Mouse (Mus musculus): ENCODE results near the gene P2rx5.

P2rx5 gene

DNA sequence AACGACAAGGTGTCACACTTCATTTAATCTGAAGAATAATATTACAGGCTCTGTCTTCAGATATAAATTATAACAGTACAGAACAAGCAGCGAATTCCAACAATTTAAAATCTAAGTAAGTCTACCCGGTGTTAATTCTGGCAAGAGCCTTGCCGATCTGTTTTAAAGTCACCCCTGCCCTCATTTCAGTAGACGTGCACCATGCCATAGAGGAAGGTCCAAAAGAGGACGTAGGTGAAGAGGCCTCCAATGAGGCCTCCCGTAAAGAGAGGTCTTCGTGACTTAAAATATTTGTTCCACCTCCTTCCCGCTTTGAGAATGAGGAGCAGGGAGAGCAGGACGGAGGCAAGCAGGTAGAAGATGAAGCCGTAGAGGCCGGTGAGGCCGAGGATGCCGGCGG is 16.0 kb downstream of the P2rx5 start:
- no peak for DNase-seq

- peak; percentile 98 for DNase-seq
Observed at GRCm38 (mm10) chr11:73176608-73177508, 16.6 kb downstream of the P2rx5 start, which contains the start of the genes Emc6 and Tax1bp3. Gene Emc6 (minus strand): TSS chr11:73177037. Gene Tax1bp3 (plus strand): TSS chr11:73177083.

GRCm38 (mm10) chr11:73177509-73177875 is 17.3 kb downstream of the P2rx5 start:
- peak; percentile 90 for DNase-seq

DNA sequence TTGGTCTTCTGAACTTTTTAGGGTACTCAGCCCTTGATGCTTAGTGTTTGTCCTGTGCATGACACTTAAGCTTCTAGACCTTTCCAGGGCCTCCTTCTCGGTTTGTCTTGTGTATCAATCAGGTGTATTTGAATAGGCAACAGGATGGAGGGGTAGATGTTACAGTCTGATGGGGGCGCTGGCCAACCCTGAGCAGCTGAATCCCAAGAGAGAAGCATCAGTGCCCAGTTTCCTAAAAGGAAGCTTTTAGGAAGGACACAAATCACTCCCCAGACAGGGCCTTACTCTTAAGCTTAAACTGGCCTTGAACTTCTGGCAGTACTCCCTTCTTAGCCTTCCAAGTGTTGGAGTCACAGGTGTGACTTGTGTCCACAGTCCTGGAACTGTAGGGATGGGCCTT is 17.7 kb downstream of the P2rx5 start:
- DNase-seq, result no peak

DNA sequence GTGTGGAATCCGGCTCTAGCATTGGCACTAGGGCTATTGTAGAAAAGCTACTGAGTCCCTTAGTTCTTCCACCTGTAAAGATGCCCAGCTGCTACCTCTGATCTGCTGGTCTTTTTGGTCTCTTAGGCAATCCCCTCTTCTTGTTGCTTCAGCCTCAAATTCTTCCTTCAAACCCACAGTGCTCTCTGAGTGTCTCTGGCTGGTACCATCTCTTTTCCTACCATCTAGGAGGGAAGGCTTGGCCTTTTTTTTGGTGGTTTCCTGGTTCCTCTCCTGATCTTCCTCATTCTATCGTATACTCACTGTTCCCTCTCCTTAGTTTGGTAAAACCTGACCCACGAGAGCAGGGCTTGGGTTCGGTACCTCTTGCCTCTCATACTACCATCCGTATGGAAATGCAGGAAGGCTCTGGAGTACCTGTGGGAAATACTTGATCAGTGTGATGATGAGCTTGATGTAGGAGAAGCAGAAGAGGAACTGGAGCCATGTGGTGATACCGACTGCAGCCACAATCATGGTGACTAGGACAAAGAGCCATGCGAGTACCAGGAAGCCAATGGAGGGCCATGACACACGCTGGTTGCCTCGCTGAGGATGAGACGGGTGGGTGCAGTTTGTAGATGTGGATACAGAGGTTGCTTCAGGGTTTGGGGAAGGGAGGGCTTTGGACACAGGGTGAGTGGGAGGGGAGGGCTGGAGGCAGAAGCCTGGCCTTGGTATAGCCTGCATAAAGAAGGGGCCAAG is 25.8 kb downstream of the P2rx5 start:
- DNase-seq, result no peak

GRCm38 (mm10) chr11:73187231-73187630 is 27.0 kb downstream of the P2rx5 start:
- DNase-seq, result no peak

DNA sequence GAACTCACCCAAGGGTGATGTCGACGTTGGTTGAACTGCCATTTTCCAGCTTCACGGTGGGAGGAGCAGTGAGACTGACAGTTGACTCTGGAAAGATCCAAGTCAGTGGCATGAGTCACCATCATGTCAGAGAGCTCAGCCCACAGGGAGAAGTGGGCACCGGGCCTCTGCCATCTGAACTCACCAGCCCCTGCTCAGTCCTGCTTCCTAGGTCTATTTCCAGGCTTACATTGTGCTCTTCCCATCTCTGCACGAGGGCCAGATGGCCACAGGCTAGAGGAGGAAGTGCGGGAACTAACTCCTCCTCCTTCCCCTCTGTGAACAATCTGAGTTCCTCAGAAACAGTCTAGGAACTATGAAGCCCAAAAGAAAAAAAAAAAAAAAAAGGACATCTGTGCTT is 32.8 kb downstream of the P2rx5 start:
- peak; percentile 31 for DNase-seq

- no peak for DNase-seq
Observed at GRCm38 (mm10) chr11:73194444-73194843, 34.2 kb downstream of the P2rx5 start.

DNA sequence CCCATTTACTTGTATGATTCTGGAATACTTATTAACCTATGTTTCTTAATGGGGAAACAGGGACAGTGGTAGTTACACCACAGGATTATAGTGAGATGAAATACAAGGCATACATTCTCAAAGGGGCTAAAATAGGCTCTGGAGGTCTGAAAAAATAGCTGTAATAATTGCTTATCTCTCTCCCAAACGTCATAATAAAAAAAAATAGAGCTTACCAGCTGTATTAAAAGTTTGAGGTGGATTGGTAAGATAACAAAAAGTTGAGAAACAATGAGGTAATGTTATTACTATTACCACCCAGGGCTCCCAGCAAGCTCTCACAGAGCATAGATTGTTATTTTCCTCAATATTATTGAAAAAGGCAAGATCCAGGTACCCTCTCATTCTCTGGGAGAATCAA is 38.0 kb downstream of the P2rx5 start:
- DNase-seq, result no peak

DNA sequence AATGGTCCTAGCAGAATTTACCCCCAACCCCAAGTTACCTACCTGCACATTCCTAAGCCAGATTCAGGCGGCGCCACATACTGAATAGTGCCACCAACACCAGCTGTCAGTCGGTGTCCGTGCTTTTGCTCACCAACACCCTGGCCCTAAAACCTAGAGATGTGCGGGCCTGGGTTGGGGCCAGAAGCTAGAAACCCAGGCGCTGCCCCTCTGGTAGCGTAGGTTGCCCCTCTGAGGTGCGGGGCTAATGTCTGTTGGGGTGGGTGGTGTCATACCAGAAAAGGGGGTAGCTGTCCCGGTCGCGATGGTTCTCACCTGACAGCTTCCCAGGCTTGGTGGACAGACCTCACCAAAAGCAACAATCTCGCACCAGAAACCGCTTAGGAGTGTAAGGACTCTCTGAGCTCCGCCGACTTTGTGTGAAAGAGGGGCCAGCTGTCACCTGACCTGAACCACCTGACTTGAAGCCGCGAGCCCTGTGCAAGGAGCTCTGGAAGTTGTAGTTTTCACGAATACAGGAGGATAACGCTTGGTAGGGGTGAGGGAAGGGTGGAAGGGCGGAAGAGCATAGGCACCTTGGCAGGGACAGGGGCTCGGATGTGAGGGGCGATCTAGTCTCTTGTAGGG is 38.5 kb downstream of the P2rx5 start, which contains the start of gene Ctns:
TSS of gene Ctns (minus strand) at position 440 of the 627 bp plus-strand sequence.
- DNase-seq, result peak; percentile 93

- peak; percentile 98 for DNase-seq
Observed at GRCm38 (mm10) chr11:73199230-73199712, 39.0 kb downstream of the P2rx5 start, which contains the start of gene Shpk. Gene Shpk (plus strand): TSS chr11:73199460.

- peak; percentile 40 for DNase-seq
Observed at GRCm38 (mm10) chr11:73199879-73200278, 39.7 kb downstream of the P2rx5 start.

- peak; percentile 42 for DNase-seq
Observed at GRCm38 (mm10) chr11:73201021-73201420, 40.8 kb downstream of the P2rx5 start.

DNA sequence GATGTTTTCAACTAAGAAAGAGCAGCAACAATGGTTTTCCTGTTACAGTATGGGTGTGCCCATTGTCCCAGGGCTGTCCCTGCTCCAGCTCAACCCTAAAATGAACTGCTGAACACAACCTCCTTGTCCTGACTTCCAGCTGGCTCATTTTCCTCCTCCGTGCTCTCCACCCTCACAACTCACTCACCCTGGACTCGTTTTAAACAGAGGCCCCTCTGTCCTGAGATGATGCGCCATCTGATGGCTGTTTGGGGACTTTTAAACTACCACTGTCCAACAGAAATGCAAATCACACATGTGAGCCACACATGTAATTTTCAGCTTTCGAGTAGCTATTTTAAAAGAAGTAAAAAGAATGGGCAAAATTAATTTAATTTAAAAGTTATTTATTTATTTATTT is 41.4 kb downstream of the P2rx5 start:
- peak; percentile 17 for DNase-seq

GRCm38 (mm10) chr11:73203895-73204294 is 43.7 kb downstream of the P2rx5 start:
- DNase-seq, result no peak

DNA sequence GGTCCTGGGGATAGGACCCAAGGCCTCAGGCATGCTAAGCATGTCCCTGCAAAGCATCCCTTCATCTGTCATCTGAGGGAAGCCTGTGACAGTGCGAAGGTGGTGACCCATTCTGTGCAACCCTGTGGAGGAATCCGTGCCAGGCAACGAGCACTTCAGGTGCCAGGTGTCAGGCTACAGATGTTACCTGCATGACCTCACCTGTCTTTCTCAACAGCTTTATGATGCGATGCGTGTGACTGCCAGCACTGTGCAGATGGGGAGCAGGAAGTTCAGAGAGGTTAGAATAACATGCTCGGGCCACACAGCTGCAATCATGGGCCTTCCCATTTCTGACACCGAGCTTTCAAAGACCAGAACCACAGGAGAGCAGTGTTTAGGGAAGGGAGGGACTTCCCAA is 45.0 kb downstream of the P2rx5 start:
- no peak for DNase-seq

DNA sequence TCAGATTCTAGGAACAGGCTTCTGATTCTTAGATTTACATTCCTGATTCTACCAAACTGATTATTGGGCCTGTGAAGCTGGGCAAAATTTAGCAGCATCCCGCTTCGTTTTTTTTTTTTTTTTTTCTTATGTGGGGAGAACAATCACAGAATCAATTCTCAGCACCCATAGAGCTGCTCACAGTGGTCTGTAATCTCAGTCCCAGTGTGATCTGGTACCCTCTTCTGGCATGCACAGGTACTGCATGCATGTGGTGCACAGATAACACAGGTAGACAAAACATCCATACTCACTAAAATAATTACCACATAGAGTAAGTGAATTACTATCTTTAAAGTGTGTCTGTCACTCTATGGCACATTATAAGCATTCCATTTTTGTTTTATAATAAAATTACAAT is 47.4 kb downstream of the P2rx5 start:
- DNase-seq, result no peak

- no peak for DNase-seq
Observed at GRCm38 (mm10) chr11:73213956-73214355, 53.7 kb downstream of the P2rx5 start.

DNA sequence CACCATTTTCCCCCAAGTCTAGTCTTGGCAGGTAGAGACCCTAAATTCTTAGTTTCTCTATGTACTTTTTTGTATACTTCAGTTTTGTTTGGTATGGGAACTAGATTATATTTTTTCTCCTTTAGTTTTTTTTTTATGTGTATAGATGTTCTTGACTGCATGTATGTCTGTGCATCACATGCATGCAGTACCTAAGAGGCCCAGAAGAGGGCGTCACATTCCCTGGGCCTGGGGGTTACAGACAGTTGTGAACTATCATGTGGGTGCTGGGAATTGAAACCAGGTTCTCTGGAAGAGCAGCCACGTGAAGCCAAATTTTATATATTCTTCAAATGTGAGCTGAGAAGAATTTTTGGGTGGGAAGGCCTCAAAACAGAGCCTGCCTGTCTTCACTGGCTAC is 59.5 kb downstream of the P2rx5 start:
- no peak for DNase-seq

- no peak for DNase-seq
Observed at GRCm38 (mm10) chr11:73220651-73221050, 60.4 kb downstream of the P2rx5 start.
